Mouse (Mus musculus) liver, embryonic 16.5 days (tissue): Measurements from ENCODE around the gene Pax2. TPM values are rescaled to one million over a fixed set of nuclear protein-coding genes. Genes with fewer than 3 reads are reported as not detected.

Source experiments
- ATAC-seq: fragments of 200-750 bp; cut with Nextera tagmentation; 2 replicates; pipeline ENCODE4 v1.8.0; 2017; ENCODE audit warnings: low read depth, mild to moderate bottlenecking, moderate number of reproducible peaks, moderate library complexity
- H3K27ac ChIP-seq: fragments of 300-500 bp; sonication (generic); 2 replicates; pipeline ENCODE4 v1.5.1; 2014; ENCODE audit warnings: mild to moderate bottlenecking, low read length
- H3K27me3 ChIP-seq: fragments of 300-500 bp; sonication (generic); 2 replicates; pipeline ENCODE4 v1.6.1; 2014; ENCODE audit warnings: low read depth, low read length, mixed read lengths; ENCODE audit not compliant: control insufficient read depth, insufficient read depth
- H3K36me3 ChIP-seq: fragments of 300-500 bp; sonication (generic); 2 replicates; pipeline ENCODE4 v1.6.1; 2014; ENCODE audit warnings: mild to moderate bottlenecking; ENCODE audit not compliant: control insufficient read depth, insufficient read depth
- H3K4me1 ChIP-seq: fragments of 300-500 bp; sonication (generic); 2 replicates; pipeline ENCODE4 v1.6.1; 2014; ENCODE audit warnings: low read depth, low read length, mixed read lengths; ENCODE audit not compliant: control insufficient read depth
- H3K4me2 ChIP-seq: fragments of 300-500 bp; sonication (generic); 2 replicates; pipeline ENCODE4 v1.6.1; 2014; ENCODE audit warnings: low read depth, low read length, mixed read lengths
- H3K4me3 ChIP-seq: fragments of 300-500 bp; sonication (generic); 2 replicates; pipeline ENCODE4 v1.5.1; 2014; ENCODE audit warnings: low read depth, mild to moderate bottlenecking, low read length
- H3K9ac ChIP-seq: fragments of 300-500 bp; sonication (generic); 2 replicates; pipeline ENCODE4 v1.6.1; 2014; ENCODE audit warnings: low read depth, low read length
- H3K9me3 ChIP-seq: fragments of 300-500 bp; sonication (generic); replicated peaks from 2 replicates; pipeline ENCODE4 v1.6.1; 2016; ENCODE audit warnings: low read length; ENCODE audit not compliant: control insufficient read depth
- whole genome bisulfite sequencing: fragments of 180-500 bp; shearing (Covaris S2); extraction: QIAGEN DNeasy Blood & Tissue Kit; methylation state at CpG from one replicate; pipeline ENCODE4 v1.1.7; 2014; ENCODE audit not compliant: insufficient replicate concordance; 5-methylcytosine and 5-hydroxymethylcytosine counted together
- polyA plus RNA-seq: library from polyadenylated mRNA; unstranded; fragments of >200 nt; fragmentation: Nextera tagmentation; extraction: Ambion mirVana; gene quantifications from 2 replicates; pipeline ENCODE4 v1.2.1, GENCODE M21; 2015

The Pax2 gene
- polyA plus RNA-seq, 1 experiment from 2014 or later, result not detected

- no peaks in the 10 kb centered on the region for H3K4me1 ChIP-seq
- H3K27ac ChIP-seq, result no peak overlapping the region
- no peaks in the 10 kb centered on the region for H3K9me3 ChIP-seq
- 77% methylated on average over 6 of the region's 6 CpGs for WGBS
- H3K9ac ChIP-seq, result no peak overlapping the region
- H3K36me3 ChIP-seq, result no peaks in the 10 kb centered on the region
- H3K4me2 ChIP-seq, result no peak overlapping the region
- H3K27me3 ChIP-seq, result no peaks in the 10 kb centered on the region
- no peak for ATAC-seq
- no peak overlapping the region for H3K4me3 ChIP-seq
These were observed 42.9 kb downstream of the Pax2 start for GRCm38 (mm10) chr19:44798731-44799130.

GRCm38 (mm10) chr19:44799156-44799555, 43.3 kb downstream of the Pax2 start:
- 52% methylated on average over 5 of the region's 5 CpGs for WGBS
- Histone ChIP-seq H3K9ac (no peak overlapping the region), H3K27ac (no peak overlapping the region), H3K4me3 (no peak overlapping the region), H3K27me3 (no peaks in the 10 kb centered on the region), H3K9me3 (no peaks in the 10 kb centered on the region), H3K36me3 (no peaks in the 10 kb centered on the region), H3K4me2 (no peak overlapping the region), H3K4me1 (no peaks in the 10 kb centered on the region)
- no peak for ATAC-seq

- Histone ChIP-seq H3K9ac (no peak overlapping the region), H3K27ac (no peak overlapping the region), H3K9me3 (no peaks in the 10 kb centered on the region), H3K4me2 (no peak overlapping the region), H3K27me3 (no peaks in the 10 kb centered on the region), H3K4me3 (no peak overlapping the region), H3K36me3 (no peaks in the 10 kb centered on the region), H3K4me1 (no peaks in the 10 kb centered on the region)
- no peak for ATAC-seq
- 37% methylated on average over 6 of the region's 6 CpGs for WGBS
These were observed 44.5 kb downstream of the Pax2 start for GRCm38 (mm10) chr19:44800327-44800726.

- WGBS, result 15% methylated on average over 8 of the region's 8 CpGs
- peaks cover 2% of the 10 kb centered on the region; the same call in 1 of the 2 replicates for H3K27me3 ChIP-seq
These were observed 52.9 kb downstream of the Pax2 start for GRCm38 (mm10) chr19:44808734-44809133.

GRCm38 (mm10) chr19:44812666-44813429, 57.0 kb downstream of the Pax2 start:
- no peak overlapping the region for H3K27ac ChIP-seq
- peaks cover 2% of the 10 kb centered on the region; the same call in 1 of the 2 replicates for H3K27me3 ChIP-seq
- no peak for ATAC-seq

More at GRCm38 (mm10) chr19:44808734-44809133, 52.9 kb downstream of the Pax2 start:
- no peak overlapping the region for H3K9ac ChIP-seq
- no peaks in the 10 kb centered on the region for H3K9me3 ChIP-seq
- H3K4me1 ChIP-seq, result no peaks in the 10 kb centered on the region
- H3K27ac ChIP-seq, result no peak overlapping the region
- no peaks in the 10 kb centered on the region for H3K36me3 ChIP-seq
- no peak for ATAC-seq
- H3K4me3 ChIP-seq, result no peak overlapping the region
- H3K4me2 ChIP-seq, result no peak overlapping the region

GRCm38 (mm10) chr19:44815111-44815510, 59.3 kb downstream of the Pax2 start:
- Histone ChIP-seq H3K9me3 (no peaks in the 10 kb centered on the region), H3K4me3 (no peak overlapping the region), H3K4me1 (no peaks in the 10 kb centered on the region), H3K27ac (no peak overlapping the region), H3K27me3 (no peaks in the 10 kb centered on the region), H3K9ac (no peak overlapping the region), H3K36me3 (no peaks in the 10 kb centered on the region), H3K4me2 (no peak overlapping the region)
- WGBS, result 66% methylated on average over 3 of the region's 3 CpGs
- no peak for ATAC-seq

More at GRCm38 (mm10) chr19:44812666-44813429, 57.0 kb downstream of the Pax2 start:
- 47% methylated on average over 13 of the region's 13 CpGs for WGBS
- no peak overlapping the region for H3K4me3 ChIP-seq
- H3K9me3 ChIP-seq, result no peaks in the 10 kb centered on the region
- H3K9ac ChIP-seq, result no peak overlapping the region
- H3K4me2 ChIP-seq, result no peak overlapping the region
- no peaks in the 10 kb centered on the region for H3K4me1 ChIP-seq
- H3K36me3 ChIP-seq, result no peaks in the 10 kb centered on the region

GRCm38 (mm10) chr19:44817403-44818128, 61.7 kb downstream of the Pax2 start:
- H3K4me1 ChIP-seq, result no peaks in the 10 kb centered on the region
- 65% methylated on average over 14 of the region's 14 CpGs for WGBS
- no peaks in the 10 kb centered on the region for H3K27me3 ChIP-seq
- H3K36me3 ChIP-seq, result no peaks in the 10 kb centered on the region
- H3K4me2 ChIP-seq, result no peak overlapping the region
- no peak overlapping the region for H3K27ac ChIP-seq
- no peak for ATAC-seq
- H3K4me3 ChIP-seq, result no peak overlapping the region
- H3K9ac ChIP-seq, result no peak overlapping the region
- no peaks in the 10 kb centered on the region for H3K9me3 ChIP-seq

GRCm38 (mm10) chr19:44818676-44819075, 62.8 kb downstream of the Pax2 start:
- Histone ChIP-seq H3K4me3 (no peak overlapping the region), H3K9me3 (no peaks in the 10 kb centered on the region), H3K27ac (no peak overlapping the region), H3K27me3 (peaks cover 3% of the 10 kb centered on the region; the same call in 1 of the 2 replicates), H3K36me3 (no peaks in the 10 kb centered on the region), H3K9ac (no peak overlapping the region), H3K4me2 (no peak overlapping the region), H3K4me1 (no peaks in the 10 kb centered on the region)
- no peak for ATAC-seq
- 52% methylated on average over 6 of the region's 6 CpGs for WGBS

GRCm38 (mm10) chr19:44821581-44821980, 65.7 kb downstream of the Pax2 start:
- no peaks in the 10 kb centered on the region for H3K9me3 ChIP-seq
- H3K27ac ChIP-seq, result no peak overlapping the region
- no peak overlapping the region for H3K4me2 ChIP-seq
- no peak overlapping the region for H3K4me3 ChIP-seq
- no peak for ATAC-seq
- WGBS, result 47% methylated on average over 3 of the region's 3 CpGs
- H3K27me3 ChIP-seq, result peaks cover 17% of the 10 kb centered on the region
- no peaks in the 10 kb centered on the region for H3K36me3 ChIP-seq
- H3K9ac ChIP-seq, result no peak overlapping the region
- no peaks in the 10 kb centered on the region for H3K4me1 ChIP-seq
